Mouse (Mus musculus) stomach, embryonic 16.5 days (tissue): ENCODE data around the gene Gm7271. TPM values are rescaled to one million over a fixed set of nuclear protein-coding genes. Genes with fewer than 3 reads are reported as not detected.

Experiments
- ATAC-seq: fragments of 200-750 bp; cut with Nextera tagmentation; 2 replicates; pipeline ENCODE4 v1.8.0; 2017; ENCODE audit warnings: moderate number of reproducible peaks, moderate TSS enrichment; ENCODE audit not compliant: insufficient read depth, low FRiP score
- H3K27ac ChIP-seq: fragments of 300-500 bp; sonication (generic); 2 replicates; pipeline ENCODE4 v1.5.1; 2014; ENCODE audit warnings: low read length
- H3K27me3 ChIP-seq: fragments of 300-500 bp; sonication (generic); 2 replicates; pipeline ENCODE4 v1.6.1; 2014; ENCODE audit warnings: low read length, control low read depth, mixed read lengths; ENCODE audit not compliant: control insufficient read depth, insufficient read depth
- H3K36me3 ChIP-seq: fragments of 300-500 bp; sonication (generic); 2 replicates; pipeline ENCODE4 v1.6.1; 2014; ENCODE audit warnings: low read length; ENCODE audit not compliant: control insufficient read depth, insufficient read depth
- H3K4me1 ChIP-seq: fragments of 300-500 bp; sonication (generic); 2 replicates; pipeline ENCODE4 v1.6.1; 2014; ENCODE audit warnings: low read length, control low read depth, mixed read lengths; ENCODE audit not compliant: control insufficient read depth, insufficient read depth
- H3K4me2 ChIP-seq: fragments of 300-500 bp; sonication (generic); 2 replicates; pipeline ENCODE4 v1.6.1; 2014; ENCODE audit warnings: low read depth, low read length, mixed read lengths
- H3K4me3 ChIP-seq: fragments of 300-500 bp; sonication (generic); replicated peaks from 2 replicates; pipeline ENCODE4 v1.5.1; 2014; ENCODE audit warnings: mild to moderate bottlenecking, low read length
- H3K9ac ChIP-seq: fragments of 300-500 bp; sonication (generic); 2 replicates; pipeline ENCODE4 v1.6.1; 2014; ENCODE audit warnings: low read length
- H3K9me3 ChIP-seq: fragments of 300-500 bp; sonication (generic); replicated peaks from 2 replicates; pipeline ENCODE4 v1.6.1; 2016; ENCODE audit warnings: low read length, control low read depth; ENCODE audit not compliant: control insufficient read depth
- WGBS: fragments of 180-500 bp; shearing (Covaris S2); extraction: QIAGEN DNeasy Blood & Tissue Kit; methylation state at CpG from one replicate; pipeline ENCODE4 v1.1.7; 2014; 5-methylcytosine and 5-hydroxymethylcytosine counted together
- polyA plus RNA-seq: library from polyadenylated mRNA; unstranded; fragments of >200 nt; fragmentation: Nextera tagmentation; extraction: Ambion mirVana; gene quantifications from 2 replicates; pipeline ENCODE4 v1.2.1, GENCODE M21; 2015

Gm7271 gene
- polyA plus RNA-seq, 1 experiment from 2014 or later, result not detected

DNA sequence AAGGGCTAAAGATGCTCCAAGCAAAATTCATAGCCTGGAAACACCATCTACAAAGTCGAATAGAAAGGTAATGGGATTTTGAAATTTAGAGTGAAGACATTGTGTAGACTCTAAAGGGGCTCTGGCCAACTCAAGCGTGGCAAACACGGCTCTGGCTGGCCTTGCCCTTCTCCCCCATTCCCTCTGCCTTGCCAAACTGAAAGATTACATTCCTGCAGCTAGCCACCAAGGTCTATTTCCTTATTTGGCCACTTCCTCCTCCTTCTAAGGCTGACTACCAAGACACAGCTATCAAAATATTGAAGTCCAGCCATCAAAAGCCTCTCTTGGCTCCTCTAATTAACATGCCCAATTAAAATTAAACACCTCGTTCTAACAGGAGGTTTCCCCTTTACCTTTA, 41.2 kb downstream of the Gm7271 start:
- no peaks in the 10 kb centered on the region for H3K9me3 ChIP-seq
- 54% methylated on average over 4 of the region's 4 CpGs for WGBS
- H3K4me2 ChIP-seq, result no peak overlapping the region
- no peak for ATAC-seq
- no peak overlapping the region for H3K4me3 ChIP-seq
- H3K4me1 ChIP-seq, result peaks cover 4% of the 10 kb centered on the region; the same call in 1 of the 2 replicates
- H3K27ac ChIP-seq, result no peak overlapping the region
- no peaks in the 10 kb centered on the region for H3K27me3 ChIP-seq
- H3K36me3 ChIP-seq, result no peaks in the 10 kb centered on the region
- no peak overlapping the region for H3K9ac ChIP-seq

DNA sequence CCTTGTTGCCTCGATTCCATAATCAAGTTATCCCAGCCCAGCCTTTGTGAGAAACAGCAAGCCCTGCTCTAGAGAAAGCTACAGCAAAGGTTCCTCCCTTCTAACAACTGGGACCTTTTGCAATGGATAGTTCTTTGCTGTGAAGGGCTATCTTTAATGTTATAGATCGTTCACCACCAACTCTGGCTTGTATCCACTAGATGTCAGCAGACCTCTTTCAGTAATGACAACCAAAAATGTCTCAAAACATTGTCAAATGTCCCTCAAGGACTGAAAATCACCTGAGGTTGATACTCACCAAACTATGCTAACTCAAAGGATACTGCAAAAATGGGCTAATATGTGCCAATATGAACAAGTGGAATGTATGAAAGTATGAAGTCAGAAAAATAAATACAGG, 42.0 kb downstream of the Gm7271 start:
- no peaks in the 10 kb centered on the region for H3K27me3 ChIP-seq
- peaks cover 6% of the 10 kb centered on the region; the same call in 1 of the 2 replicates for H3K4me1 ChIP-seq
- no peak overlapping the region for H3K27ac ChIP-seq
- H3K4me3 ChIP-seq, result no peak overlapping the region
- no peaks in the 10 kb centered on the region for H3K9me3 ChIP-seq
- WGBS, result 50% methylated on average over 2 of the region's 2 CpGs
- no peaks in the 10 kb centered on the region for H3K36me3 ChIP-seq
- no peak overlapping the region for H3K4me2 ChIP-seq
- ATAC-seq, result no peak
- H3K9ac ChIP-seq, result no peak overlapping the region

DNA sequence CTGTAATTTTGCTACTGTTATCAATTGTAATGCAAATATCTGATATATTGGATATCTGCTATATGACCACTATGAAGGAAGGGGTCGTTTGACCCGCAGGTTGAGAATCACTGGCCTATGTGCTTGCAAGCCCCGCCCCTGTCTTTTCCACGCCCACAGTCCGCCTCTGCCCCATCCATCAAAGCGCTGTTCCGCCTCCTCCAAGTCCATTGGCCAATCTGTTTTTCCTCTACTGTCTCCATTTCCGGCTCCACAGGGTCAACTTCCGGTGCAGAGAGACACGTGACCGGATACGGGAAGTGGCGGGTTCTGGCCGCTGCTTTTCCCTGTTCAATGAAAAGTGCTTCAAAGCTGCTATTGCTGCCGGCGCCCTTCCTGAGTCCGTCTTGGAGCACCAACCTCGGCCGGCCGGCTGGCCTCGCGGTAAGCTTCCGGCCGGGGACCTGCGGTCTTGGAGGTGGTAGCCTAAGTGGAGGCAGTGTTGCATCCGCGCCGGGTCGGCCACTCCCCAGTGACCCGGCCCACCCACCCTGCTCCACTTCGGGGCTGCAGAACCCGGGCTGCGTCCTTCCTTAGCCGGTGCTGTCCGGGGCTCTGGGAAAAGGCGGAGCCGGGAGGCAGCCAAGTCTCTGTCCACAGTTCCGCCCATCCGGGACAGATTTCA, 45.3 kb downstream of the Gm7271 start, which contains the start of gene Exoc1:
Gene Exoc1, plus strand, starts transcription at position 272 of the 664 bp plus-strand sequence.
- H3K9ac ChIP-seq, result peak within 1 kb of the TSS; percentile 88
- H3K27me3 ChIP-seq, result no peaks in the 10 kb centered on the region
- H3K4me3 ChIP-seq, result peak within 1 kb of the TSS; percentile 96
- ATAC-seq, result peak; percentile 100
- H3K36me3 ChIP-seq, result peaks cover 4% of the 10 kb centered on the region; the same call in 1 of the 2 replicates
- H3K4me2 ChIP-seq, result peak within 1 kb of the TSS; percentile 92
- H3K4me1 ChIP-seq, result peaks cover 6% of the 10 kb centered on the region; the same call in 1 of the 2 replicates
- under 1% methylated on average over 39 of the region's 39 CpGs for WGBS
- H3K27ac ChIP-seq, result peak within 1 kb of the TSS; percentile 96
- H3K9me3 ChIP-seq, result no peaks in the 10 kb centered on the region

DNA sequence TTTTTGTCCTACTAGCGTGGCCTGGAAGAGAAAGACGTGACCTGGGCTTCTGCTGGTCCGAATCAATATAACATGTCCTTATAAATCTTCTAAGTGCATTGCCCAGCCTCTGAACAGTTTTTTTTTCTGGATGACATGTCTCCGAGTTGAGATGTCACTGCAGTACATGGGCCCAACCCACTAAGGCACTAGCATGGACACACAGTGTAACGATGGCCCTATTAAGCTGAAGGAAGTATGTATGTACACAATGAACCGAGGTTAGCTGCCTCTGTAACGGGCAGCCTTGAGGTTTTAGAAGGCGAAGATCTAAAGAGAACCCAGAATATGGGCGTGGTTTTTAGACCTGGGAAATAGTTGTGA, 45.8 kb downstream of the Gm7271 start:
- Histone ChIP-seq H3K4me3 (peak overlapping the region; percentile 96), H3K4me1 (peaks cover 6% of the 10 kb centered on the region; the same call in 1 of the 2 replicates), H3K36me3 (peaks cover 4% of the 10 kb centered on the region; the same call in 1 of the 2 replicates), H3K9me3 (no peaks in the 10 kb centered on the region), H3K27me3 (no peaks in the 10 kb centered on the region), H3K4me2 (peak overlapping the region; percentile 92), H3K9ac (peak overlapping the region; percentile 88), H3K27ac (peak overlapping the region; percentile 96)
- no peak for ATAC-seq
- 6% methylated on average over 9 of the region's 9 CpGs for WGBS

DNA sequence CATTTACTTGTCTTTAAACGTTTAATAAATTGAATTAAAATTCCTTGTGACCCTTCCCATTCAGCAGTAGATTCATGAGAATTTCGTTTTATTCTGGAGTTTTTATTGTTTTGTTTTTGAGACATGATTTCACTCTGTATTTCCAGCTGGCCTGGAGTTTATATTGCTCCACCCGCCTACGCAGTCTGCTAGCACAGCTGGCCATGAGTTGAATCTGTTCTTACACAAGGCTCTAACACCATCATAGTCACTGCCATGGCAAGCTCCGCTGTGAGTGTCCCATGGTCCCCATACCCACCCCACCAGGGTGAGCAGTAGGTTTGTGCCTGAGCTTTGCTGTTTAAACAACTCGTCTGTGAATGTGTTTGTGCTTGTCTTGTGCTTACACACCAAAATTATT, 49.3 kb downstream of the Gm7271 start:
- H3K4me2 ChIP-seq, result no peak overlapping the region
- H3K27ac ChIP-seq, result no peak overlapping the region
- H3K4me3 ChIP-seq, result no peak overlapping the region
- peaks cover 6% of the 10 kb centered on the region; the same call in 1 of the 2 replicates for H3K4me1 ChIP-seq
- no peaks in the 10 kb centered on the region for H3K27me3 ChIP-seq
- ATAC-seq, result no peak
- no peak overlapping the region for H3K9ac ChIP-seq
- H3K9me3 ChIP-seq, result no peaks in the 10 kb centered on the region
- H3K36me3 ChIP-seq, result peaks cover 4% of the 10 kb centered on the region; the same call in 1 of the 2 replicates
- 82% methylated on average over 6 of the region's 6 CpGs for WGBS

DNA sequence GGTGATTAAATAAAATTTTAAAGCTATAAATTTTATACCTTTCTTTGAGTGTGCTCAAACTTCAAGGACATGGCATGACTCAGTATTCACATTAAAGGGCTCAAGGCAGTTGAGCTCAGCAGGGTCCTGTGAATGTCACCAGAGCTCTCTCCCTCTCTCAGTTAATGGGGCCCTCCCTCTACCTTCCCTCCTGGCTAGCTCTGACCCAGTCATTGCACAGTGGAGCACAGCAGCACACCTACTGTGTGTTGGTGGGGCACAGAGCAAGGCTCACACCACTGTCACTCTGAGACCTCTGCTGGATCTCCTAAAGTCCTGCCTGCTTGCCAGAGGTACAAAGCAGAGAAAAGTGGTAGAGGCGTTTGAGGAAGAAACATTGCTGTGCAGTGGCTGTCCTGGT, 52.4 kb downstream of the Gm7271 start:
- WGBS, result 68% methylated on average over 1 of the region's 1 CpGs
- ATAC-seq, result no peak
- H3K36me3 ChIP-seq, result peaks cover 4% of the 10 kb centered on the region; the same call in 1 of the 2 replicates
- no peak overlapping the region for H3K27ac ChIP-seq
- H3K4me3 ChIP-seq, result no peak overlapping the region
- no peak overlapping the region for H3K9ac ChIP-seq
- H3K4me1 ChIP-seq, result no peaks in the 10 kb centered on the region
- H3K27me3 ChIP-seq, result no peaks in the 10 kb centered on the region
- H3K9me3 ChIP-seq, result no peaks in the 10 kb centered on the region
- no peak overlapping the region for H3K4me2 ChIP-seq

DNA sequence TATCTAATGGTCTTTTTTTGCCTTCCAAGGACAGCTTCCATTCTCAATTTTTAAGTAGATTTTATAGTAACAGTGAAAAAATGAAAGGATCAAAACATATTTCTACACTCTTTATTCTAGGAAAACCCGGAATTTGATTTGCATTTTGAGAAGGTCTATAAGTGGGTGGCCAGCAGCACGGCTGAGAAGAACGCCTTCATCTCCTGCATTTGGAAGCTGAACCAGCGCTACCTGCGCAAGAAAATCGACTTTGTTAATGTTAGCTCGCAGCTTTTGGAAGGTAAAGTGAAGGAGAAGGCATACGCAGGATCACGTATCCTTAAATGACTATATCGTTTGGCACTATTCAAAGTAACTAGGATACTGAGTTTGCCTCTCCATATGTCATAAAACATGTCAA, 53.7 kb downstream of the Gm7271 start:
- no peak overlapping the region for H3K9ac ChIP-seq
- H3K4me3 ChIP-seq, result no peak overlapping the region
- H3K27ac ChIP-seq, result no peak overlapping the region
- no peaks in the 10 kb centered on the region for H3K9me3 ChIP-seq
- WGBS, result 93% methylated on average over 10 of the region's 10 CpGs
- no peaks in the 10 kb centered on the region for H3K4me1 ChIP-seq
- no peaks in the 10 kb centered on the region for H3K27me3 ChIP-seq
- no peak for ATAC-seq
- peaks cover 4% of the 10 kb centered on the region; the same call in 1 of the 2 replicates for H3K36me3 ChIP-seq
- H3K4me2 ChIP-seq, result no peak overlapping the region

DNA sequence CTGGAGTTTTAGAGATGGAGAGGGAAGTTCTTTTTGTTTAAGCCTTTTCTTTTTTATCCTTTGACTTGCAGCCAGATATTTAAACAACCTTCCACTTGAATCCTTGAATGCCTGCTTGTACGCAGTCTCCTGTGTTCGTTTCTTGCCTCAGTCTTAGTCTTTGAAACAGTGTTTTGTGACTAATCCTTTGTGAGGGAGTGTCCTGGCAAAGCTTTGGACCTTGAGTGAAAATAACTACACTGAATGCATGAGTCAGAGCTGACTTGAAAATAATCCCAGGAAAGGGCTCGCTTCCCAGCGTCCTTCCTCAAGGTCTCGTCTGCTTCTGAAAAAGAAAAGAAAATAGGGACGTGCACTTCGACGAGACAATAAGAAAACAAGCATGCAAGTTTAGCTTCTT, 56.3 kb downstream of the Gm7271 start:
- ATAC-seq, result no peak

DNA sequence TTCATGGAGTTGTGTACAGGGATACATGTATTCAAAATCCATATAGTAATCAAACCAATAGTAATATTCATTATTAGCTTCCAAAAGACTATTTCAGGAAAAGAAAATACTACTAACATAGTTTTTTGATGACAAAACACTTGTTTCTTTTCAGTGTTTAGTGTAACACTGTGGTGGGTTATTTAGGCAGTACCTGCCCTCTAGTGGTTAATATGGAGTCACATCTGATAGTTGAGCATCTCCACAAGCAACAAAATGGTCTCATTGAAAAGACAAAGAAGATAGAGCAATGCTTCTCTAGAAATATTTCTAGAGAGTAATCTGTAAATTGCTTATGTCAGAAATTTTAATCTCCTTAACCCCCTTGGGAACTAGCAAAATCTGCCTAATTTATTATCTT, 57.0 kb downstream of the Gm7271 start:
- H3K9ac ChIP-seq, result no peak overlapping the region
- H3K4me1 ChIP-seq, result no peaks in the 10 kb centered on the region
- no peak overlapping the region for H3K4me2 ChIP-seq
- no peak for ATAC-seq
- no peaks in the 10 kb centered on the region for H3K27me3 ChIP-seq
- no peaks in the 10 kb centered on the region for H3K9me3 ChIP-seq
- H3K36me3 ChIP-seq, result peaks cover 6% of the 10 kb centered on the region; the same call in 1 of the 2 replicates
- H3K4me3 ChIP-seq, result no peak overlapping the region
- no peak overlapping the region for H3K27ac ChIP-seq

More for the DNA sequence above, 56.3 kb downstream of the Gm7271 start:
- no peak overlapping the region for H3K4me3 ChIP-seq
- no peaks in the 10 kb centered on the region for H3K27me3 ChIP-seq
- WGBS, result 67% methylated on average over 8 of the region's 8 CpGs
- H3K27ac ChIP-seq, result no peak overlapping the region
- H3K9ac ChIP-seq, result no peak overlapping the region
- no peaks in the 10 kb centered on the region for H3K9me3 ChIP-seq
- H3K4me1 ChIP-seq, result no peaks in the 10 kb centered on the region
- peaks cover 6% of the 10 kb centered on the region; the same call in 1 of the 2 replicates for H3K36me3 ChIP-seq
- no peak overlapping the region for H3K4me2 ChIP-seq
